ENCODE assay signal across 26 mouse cellular contexts in genomic region chr17:13564800-13565199, GRCm38 (mm10).
"Had no signal": no experiment of that assay in that cellular context is flagged by ENCODE, and none has a peak within 500 bp of the region (broad histone marks: within the 10 kb centered on the region; RNA-seq: fewer than 3 reads in every experiment).

No protein-coding gene starts in this region.

- H3K9me3 ChIP-seq: heart, embryonic 13.5 days; heart, embryonic 15.5 days; hindbrain, embryonic 12.5 days; limb, embryonic 10.5 days; limb, embryonic 12.5 days; liver, embryonic 13.5 days; liver, embryonic 15.5 days had no signal

- H3K4me1 ChIP-seq: hindbrain, embryonic 12.5 days; limb, embryonic 10.5 days; limb, embryonic 12.5 days; liver, embryonic 13.5 days; liver, embryonic 15.5 days had no signal

- DNase-seq: gastrocnemius, adult 2 months; gastrocnemius, postnatal 10 days; gastrocnemius, postnatal 25 days; heart, adult 11 months; heart, adult 2 months; heart, postnatal 14 days; heart, postnatal 36 days; kidney, adult 11 months; kidney, adult 8-10 months; kidney, postnatal 10 days; kidney, postnatal 25 days; kidney, postnatal 4 days; layer of hippocampus, adult 9-11 months; layer of hippocampus, postnatal 36 days; liver; liver, embryonic 13.5 days; liver, postnatal 0 days had no signal

- H3K27me3 ChIP-seq: heart, embryonic 13.5 days; heart, embryonic 15.5 days; hindbrain, embryonic 12.5 days; limb, embryonic 12.5 days; liver, embryonic 13.5 days; liver, embryonic 15.5 days had no signal

- H3K27ac ChIP-seq: gastrocnemius, adult 2 months; heart, adult 2 months; heart, embryonic 13.5 days; heart, embryonic 15.5 days; hindbrain, embryonic 12.5 days; hindbrain, embryonic 14.5 days; limb, embryonic 10.5 days; limb, embryonic 12.5 days; liver, embryonic 13.5 days; liver, embryonic 15.5 days had no signal

- H3K4me3 ChIP-seq: gastrocnemius, adult 2 months; heart, adult 2 months; heart, embryonic 13.5 days; heart, embryonic 15.5 days; hindbrain, embryonic 12.5 days; limb, embryonic 10.5 days; limb, embryonic 12.5 days; liver, embryonic 13.5 days; liver, embryonic 15.5 days had no signal

- H3K4me2 ChIP-seq: heart, embryonic 11.5 days; heart, embryonic 13.5 days; heart, embryonic 15.5 days; hindbrain, embryonic 12.5 days; hindbrain, embryonic 14.5 days; limb, embryonic 12.5 days; liver, embryonic 11.5 days; liver, embryonic 13.5 days; liver, embryonic 15.5 days had no signal

- H3K9ac ChIP-seq: heart, embryonic 13.5 days; heart, embryonic 15.5 days; hindbrain, embryonic 12.5 days; hindbrain, embryonic 14.5 days; limb, embryonic 12.5 days; liver, embryonic 13.5 days; liver, embryonic 15.5 days; liver, postnatal 0 days had no signal

- H3K36me3 ChIP-seq: heart, embryonic 13.5 days; heart, embryonic 15.5 days; hindbrain, embryonic 12.5 days; limb, embryonic 10.5 days; limb, embryonic 12.5 days; liver, embryonic 13.5 days; liver, embryonic 15.5 days had no signal
